Mouse (Mus musculus) megakaryocyte, embryonic 14.5 days (primary cell): ENCODE data around the gene Usp30. TPM values are rescaled to one million over a fixed set of nuclear protein-coding genes. Genes with fewer than 3 reads are reported as not detected.

Experiments
- H3K27me3 ChIP-seq: replicated peaks from 2 replicates; pipeline ENCODE3; 2012; ENCODE audit warnings: inconsistent platforms
- H3K36me3 ChIP-seq: replicated peaks from 2 replicates; pipeline ENCODE3; 2012; ENCODE audit warnings: low read length, inconsistent platforms, mixed read lengths
- H3K4me1 ChIP-seq: 2 replicates; pipeline ENCODE4 v1.6.1; 2012; ENCODE audit warnings: inconsistent platforms
- H3K4me3 ChIP-seq: replicated peaks from 2 replicates; pipeline ENCODE3; 2012; ENCODE audit warnings: moderate library complexity, mild to moderate bottlenecking, inconsistent platforms
- H3K9me3 ChIP-seq: 2 replicates; pipeline ENCODE4 v1.6.1; 2012; ENCODE audit warnings: inconsistent platforms
- FLI1 ChIP-seq: IDR thresholded peaks from 2 replicates; pipeline ENCODE4 v1.6.1; 2012; ENCODE audit warnings: low read length, inconsistent platforms, mixed read lengths
- GATA1 ChIP-seq: IDR thresholded peaks from 3 replicates; pipeline ENCODE4 v1.6.1; 2012; ENCODE audit warnings: mixed read lengths, low read length, inconsistent platforms, borderline replicate concordance
- polyA plus RNA-seq: library from polyadenylated mRNA; stranded (reverse); fragments of >175 nt; gene quantifications from 2 replicates; pipeline ENCODE4 v1.2.3, GENCODE M21; 2012; ENCODE audit warnings: low replicate concordance; ENCODE audit not compliant: insufficient read depth

Usp30 gene
- polyA plus RNA-seq, 1 experiment, result 5.6 TPM

GRCm38 (mm10) chr5:114040911-114041310 is 24.4 kb upstream of the Usp30 start:
- peaks cover 28% of the 10 kb centered on the region for H3K4me1 ChIP-seq
- TF ChIP-seq GATA1 (no peak), FLI1 (no peak)
- H3K4me3 ChIP-seq, result no peak overlapping the region
- H3K27me3 ChIP-seq, result peaks cover 54% of the 10 kb centered on the region
- H3K36me3 ChIP-seq, result no peaks in the 10 kb centered on the region
- no peaks in the 10 kb centered on the region for H3K9me3 ChIP-seq

GRCm38 (mm10) chr5:114041327-114041930 is 23.8 kb upstream of the Usp30 start:
- peaks cover 53% of the 10 kb centered on the region for H3K27me3 ChIP-seq
- peaks cover 33% of the 10 kb centered on the region for H3K4me1 ChIP-seq
- H3K36me3 ChIP-seq, result no peaks in the 10 kb centered on the region
- H3K4me3 ChIP-seq, result peak overlapping the region; percentile 2
- TF ChIP-seq GATA1 (no peak), FLI1 (no peak)
- H3K9me3 ChIP-seq, result no peaks in the 10 kb centered on the region

- TF ChIP-seq FLI1 (no peak), GATA1 (no peak)
Measured at GRCm38 (mm10) chr5:114043800-114044199, 21.5 kb upstream of the Usp30 start.

GRCm38 (mm10) chr5:114045134-114045533 is 20.1 kb upstream of the Usp30 start:
- Histone ChIP-seq H3K36me3 (no peaks in the 10 kb centered on the region), H3K4me1 (peaks cover 37% of the 10 kb centered on the region), H3K4me3 (no peak overlapping the region), H3K27me3 (peaks cover 60% of the 10 kb centered on the region), H3K9me3 (peaks cover 1% of the 10 kb centered on the region)
- no peak for TF ChIP-seq GATA1
- TF ChIP-seq FLI1, result no peak

More at GRCm38 (mm10) chr5:114043800-114044199, 21.5 kb upstream of the Usp30 start:
- no peaks in the 10 kb centered on the region for H3K9me3 ChIP-seq
- no peaks in the 10 kb centered on the region for H3K36me3 ChIP-seq
- no peak overlapping the region for H3K4me3 ChIP-seq
- peaks cover 37% of the 10 kb centered on the region for H3K4me1 ChIP-seq
- peaks cover 53% of the 10 kb centered on the region for H3K27me3 ChIP-seq

GRCm38 (mm10) chr5:114046151-114046550 is 19.1 kb upstream of the Usp30 start:
- H3K4me3 ChIP-seq, result no peak overlapping the region
- TF ChIP-seq GATA1 (no peak), FLI1 (no peak)
- no peaks in the 10 kb centered on the region for H3K36me3 ChIP-seq
- H3K27me3 ChIP-seq, result peaks cover 67% of the 10 kb centered on the region
- H3K4me1 ChIP-seq, result peaks cover 35% of the 10 kb centered on the region
- peaks cover 11% of the 10 kb centered on the region for H3K9me3 ChIP-seq

- H3K4me1 ChIP-seq, result peaks cover 31% of the 10 kb centered on the region
- H3K9me3 ChIP-seq, result peaks cover 13% of the 10 kb centered on the region
- no peak overlapping the region for H3K4me3 ChIP-seq
- H3K27me3 ChIP-seq, result peaks cover 63% of the 10 kb centered on the region
- TF ChIP-seq FLI1 (no peak), GATA1 (no peak)
- H3K36me3 ChIP-seq, result no peaks in the 10 kb centered on the region
Measured at GRCm38 (mm10) chr5:114046604-114047003, 18.7 kb upstream of the Usp30 start.

- H3K4me3 ChIP-seq, result no peak overlapping the region
- peaks cover 62% of the 10 kb centered on the region for H3K27me3 ChIP-seq
- no peaks in the 10 kb centered on the region for H3K36me3 ChIP-seq
- H3K9me3 ChIP-seq, result peaks cover 13% of the 10 kb centered on the region
- peaks cover 27% of the 10 kb centered on the region for H3K4me1 ChIP-seq
- TF ChIP-seq FLI1, result no peak
- no peak for TF ChIP-seq GATA1
Measured at GRCm38 (mm10) chr5:114047182-114047581, 18.1 kb upstream of the Usp30 start.

GRCm38 (mm10) chr5:114048731-114049308 is 16.4 kb upstream of the Usp30 start:
- Histone ChIP-seq H3K27me3 (peaks cover 48% of the 10 kb centered on the region), H3K36me3 (no peaks in the 10 kb centered on the region), H3K4me3 (no peak overlapping the region), H3K9me3 (peaks cover 13% of the 10 kb centered on the region), H3K4me1 (peaks cover 28% of the 10 kb centered on the region)
- TF ChIP-seq FLI1 (no peak), GATA1 (no peak)

- Histone ChIP-seq H3K4me3 (no peak overlapping the region), H3K27me3 (peaks cover 57% of the 10 kb centered on the region), H3K36me3 (no peaks in the 10 kb centered on the region), H3K4me1 (peaks cover 8% of the 10 kb centered on the region), H3K9me3 (peaks cover 13% of the 10 kb centered on the region)
- TF ChIP-seq GATA1 (no peak), FLI1 (no peak)
Measured at GRCm38 (mm10) chr5:114052246-114052761, 13.0 kb upstream of the Usp30 start.

- H3K27me3 ChIP-seq, result peaks cover 34% of the 10 kb centered on the region
- peaks cover 10% of the 10 kb centered on the region for H3K9me3 ChIP-seq
- no peak overlapping the region for H3K4me3 ChIP-seq
- no peak for TF ChIP-seq FLI1
- no peak for TF ChIP-seq GATA1
- no peaks in the 10 kb centered on the region for H3K36me3 ChIP-seq
- H3K4me1 ChIP-seq, result peaks cover 5% of the 10 kb centered on the region
Measured at GRCm38 (mm10) chr5:114057129-114057731, 8.0 kb upstream of the Usp30 start.
